Mouse (Mus musculus): ENCODE measurements around the gene Inafm2.

GRCm38 (mm10) chr2:118744621-118745020, 937 bp upstream of the Inafm2 start:
- TF ChIP-seq CTCF (IDR thresholded peaks at IDR 0.05; ENCODE audit: borderline replicate concordance, insufficient read depth, low read length) (no peak), POLR2A (IDR thresholded peaks at IDR 0.05; ENCODE audit: low read depth, low read length) (no peak)

Measured in embryonic fibroblast, embryonic 13.5 days (primary cell).